Mouse (Mus musculus): ENCODE measurements around the gene Slc25a25. TPM values are rescaled to one million over a fixed set of nuclear protein-coding genes. Genes with fewer than 3 reads are reported as not detected.
A peak's percentile ranks its signal among the peaks of the same experiment; 100 is the strongest.

Gene Slc25a25
- total RNA-seq, 2 experiments from 2014 or later: 2.1 to 4.2 TPM

DNA sequence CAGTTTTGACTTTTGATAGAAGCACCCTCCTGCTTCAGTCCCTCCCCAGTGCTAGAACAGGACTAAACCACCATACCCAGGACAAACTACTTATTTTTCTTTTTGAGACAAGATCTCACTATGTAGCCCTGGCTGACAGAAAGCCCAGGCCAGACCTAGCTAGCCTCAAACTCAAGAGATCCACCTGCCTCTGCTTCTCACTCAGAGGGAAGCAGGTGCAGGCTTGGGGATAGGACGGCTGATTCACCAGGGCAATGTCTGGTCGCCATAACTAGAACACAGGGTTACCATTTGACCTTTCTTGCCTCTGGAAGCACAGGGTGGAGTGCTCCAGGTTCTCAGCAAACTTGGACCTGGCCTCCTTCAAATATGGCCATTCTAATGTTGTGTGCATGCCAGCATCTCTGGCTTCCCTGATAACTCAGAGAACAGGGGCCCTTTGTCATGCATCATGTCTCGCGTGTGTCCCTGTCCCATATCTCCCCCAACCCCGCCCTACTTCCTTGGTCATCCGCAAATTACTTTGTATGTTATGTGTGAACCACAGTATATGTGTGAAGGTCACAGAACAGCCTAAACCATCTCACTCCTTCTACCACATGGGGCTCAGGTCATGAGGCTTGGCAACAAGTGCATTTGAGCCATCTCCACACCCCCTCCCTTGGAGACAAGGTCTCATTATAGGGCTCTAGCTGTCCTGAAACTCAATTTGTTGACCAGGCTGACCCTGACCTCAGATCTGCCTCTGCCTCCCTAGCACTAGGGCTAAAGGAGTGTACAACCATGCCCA lies 38.3 kb downstream of the Slc25a25 start:
- no peak for ATAC-seq (replicated peaks; ENCODE audit: low FRiP score, poor library complexity, severe bottlenecking)

DNA sequence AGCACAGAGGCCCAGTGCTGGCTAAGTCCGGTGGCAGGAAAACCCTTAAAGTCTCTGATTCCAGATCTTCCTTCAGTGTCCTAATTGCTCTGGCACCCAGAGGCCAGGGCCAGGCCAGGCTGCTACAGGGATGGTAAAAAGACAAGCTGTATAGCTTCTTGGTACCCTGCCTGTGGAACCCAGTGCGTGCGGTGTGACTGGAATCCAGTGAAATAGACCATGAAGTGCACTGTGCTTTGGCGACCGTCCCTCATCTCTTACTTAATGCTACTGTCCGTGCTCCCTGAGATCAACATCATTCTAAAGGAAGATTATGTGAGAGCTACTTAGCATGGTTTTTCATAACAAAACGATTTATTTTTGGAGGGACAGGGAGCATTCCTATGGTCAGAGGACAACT lies 39.8 kb downstream of the Slc25a25 start:
- ATAC-seq (replicated peaks; ENCODE audit: low FRiP score, poor library complexity, severe bottlenecking): no peak

DNA sequence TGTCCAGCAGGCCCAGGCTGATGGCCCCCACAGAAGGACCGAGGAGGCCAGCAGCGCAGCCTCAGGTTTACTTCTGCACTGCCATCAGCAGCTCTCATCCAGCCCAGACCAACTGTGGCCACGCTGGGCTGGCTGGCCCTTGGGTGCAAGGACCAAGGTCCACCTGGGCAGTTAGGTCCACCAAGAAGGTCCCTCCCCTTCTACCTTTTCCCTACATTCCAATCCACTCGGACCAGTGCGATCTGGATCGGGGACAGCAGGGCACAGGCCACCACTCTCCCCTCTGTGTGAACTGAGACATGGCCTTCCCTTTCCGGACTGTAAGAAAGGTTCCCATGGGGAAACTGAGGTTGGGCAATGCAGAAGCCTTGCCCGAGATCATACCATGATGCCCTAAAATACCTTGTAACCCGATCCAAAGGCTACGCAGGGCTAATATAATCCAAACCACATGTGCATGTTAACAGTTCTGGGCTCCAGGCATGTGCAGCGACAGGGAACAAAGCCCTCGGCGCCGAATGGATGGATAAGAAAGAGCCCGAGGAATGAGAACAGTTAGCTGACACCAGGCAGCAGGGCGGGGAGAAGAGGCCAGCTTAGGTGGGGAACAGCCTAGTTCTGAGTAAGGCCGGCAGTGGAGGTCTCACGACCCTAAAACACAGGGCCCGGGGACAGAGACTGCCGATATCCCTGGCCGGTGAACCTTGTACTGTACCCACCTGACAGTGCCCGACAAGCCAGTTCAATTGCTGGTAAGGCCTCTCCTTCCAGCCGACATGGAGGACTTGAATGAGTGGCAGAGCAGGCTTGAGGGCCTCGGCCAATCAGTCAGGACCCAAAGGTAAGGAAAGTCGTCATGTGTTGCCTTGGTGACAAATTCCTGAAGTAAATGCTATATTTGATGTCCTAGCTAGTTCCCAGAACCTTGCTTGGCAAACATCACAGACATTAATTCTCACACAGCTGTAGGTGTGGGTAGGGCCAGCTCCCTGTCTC lies 42.5 kb downstream of the Slc25a25 start:
- no peak for ATAC-seq (replicated peaks; ENCODE audit: low FRiP score, poor library complexity, severe bottlenecking)

DNA sequence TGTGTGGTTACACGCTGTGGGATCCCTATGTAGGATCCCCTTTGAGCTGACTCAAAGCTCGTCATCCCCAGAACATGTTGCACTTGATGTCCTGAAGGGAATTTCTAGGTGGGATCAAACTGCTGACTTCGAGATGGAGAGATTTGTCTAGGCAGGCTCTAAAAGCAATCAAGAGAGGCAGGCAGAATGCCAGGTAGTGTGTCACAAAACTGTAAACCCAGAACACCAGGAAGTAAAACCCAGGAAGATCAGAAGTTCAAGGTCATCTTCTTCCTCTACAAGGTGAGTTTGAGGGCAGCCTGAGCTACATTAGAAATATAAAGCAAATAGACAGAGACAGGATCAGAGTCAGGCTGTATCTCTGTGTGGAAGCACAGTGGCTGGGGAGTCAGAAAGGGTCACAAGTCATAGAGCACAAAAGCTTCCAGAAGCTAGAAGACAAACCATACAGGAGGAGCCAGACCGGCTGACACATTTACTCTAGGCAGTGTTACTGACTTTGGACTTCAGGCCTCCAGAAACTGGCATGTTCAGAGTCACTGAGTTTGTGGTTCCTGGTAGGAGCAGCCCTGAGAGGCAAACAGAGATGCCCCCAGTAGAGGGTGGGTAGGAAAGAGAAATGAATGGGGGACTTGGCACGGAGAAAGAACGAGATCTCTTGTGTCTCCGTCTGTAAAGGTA lies 44.0 kb downstream of the Slc25a25 start:
- no peak for ATAC-seq (replicated peaks; ENCODE audit: low FRiP score, poor library complexity, severe bottlenecking)

DNA sequence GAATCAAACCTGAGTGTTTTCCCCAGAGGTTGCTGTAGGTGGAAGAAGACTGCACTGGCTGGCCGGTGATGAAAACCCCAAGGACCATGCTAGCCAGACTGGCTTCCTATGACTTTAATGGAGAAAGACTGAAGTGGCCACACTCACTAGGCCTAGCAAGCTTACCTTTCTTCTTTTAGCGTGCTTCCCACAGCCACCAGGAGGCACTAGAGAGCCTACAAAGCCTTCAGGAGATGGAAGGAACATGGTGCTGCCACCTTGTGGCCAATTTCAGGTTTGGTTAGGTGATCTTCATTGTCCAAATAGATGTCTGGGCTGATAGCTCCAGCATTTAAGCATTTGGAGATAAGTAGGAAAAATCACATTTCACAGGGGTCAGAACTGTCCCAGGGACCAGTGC lies 46.6 kb downstream of the Slc25a25 start:
- peak; percentile 87 for ATAC-seq (replicated peaks; ENCODE audit: low FRiP score, poor library complexity, severe bottlenecking)

DNA sequence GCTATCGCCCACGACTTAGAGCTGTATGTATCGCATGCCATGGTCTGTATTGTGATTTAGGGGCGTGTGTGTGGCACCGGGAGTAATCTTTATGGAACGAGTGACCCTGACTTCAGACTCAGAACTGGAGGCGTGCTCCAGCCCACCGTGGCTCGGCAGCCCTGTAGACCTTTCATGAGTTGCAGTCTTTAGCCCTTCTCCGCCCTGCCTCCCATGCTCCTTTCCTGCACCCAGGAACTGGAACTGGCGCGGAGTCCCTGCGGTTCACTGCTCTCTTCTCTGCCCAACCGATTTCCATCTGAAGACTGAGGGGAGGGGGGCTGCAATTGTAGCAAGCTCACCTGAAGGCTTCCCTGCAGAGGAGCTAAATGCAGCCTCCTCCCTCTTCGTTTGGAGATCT lies 54.5 kb downstream of the Slc25a25 start:
- no peak for ATAC-seq (replicated peaks; ENCODE audit: low FRiP score, poor library complexity, severe bottlenecking)

DNA sequence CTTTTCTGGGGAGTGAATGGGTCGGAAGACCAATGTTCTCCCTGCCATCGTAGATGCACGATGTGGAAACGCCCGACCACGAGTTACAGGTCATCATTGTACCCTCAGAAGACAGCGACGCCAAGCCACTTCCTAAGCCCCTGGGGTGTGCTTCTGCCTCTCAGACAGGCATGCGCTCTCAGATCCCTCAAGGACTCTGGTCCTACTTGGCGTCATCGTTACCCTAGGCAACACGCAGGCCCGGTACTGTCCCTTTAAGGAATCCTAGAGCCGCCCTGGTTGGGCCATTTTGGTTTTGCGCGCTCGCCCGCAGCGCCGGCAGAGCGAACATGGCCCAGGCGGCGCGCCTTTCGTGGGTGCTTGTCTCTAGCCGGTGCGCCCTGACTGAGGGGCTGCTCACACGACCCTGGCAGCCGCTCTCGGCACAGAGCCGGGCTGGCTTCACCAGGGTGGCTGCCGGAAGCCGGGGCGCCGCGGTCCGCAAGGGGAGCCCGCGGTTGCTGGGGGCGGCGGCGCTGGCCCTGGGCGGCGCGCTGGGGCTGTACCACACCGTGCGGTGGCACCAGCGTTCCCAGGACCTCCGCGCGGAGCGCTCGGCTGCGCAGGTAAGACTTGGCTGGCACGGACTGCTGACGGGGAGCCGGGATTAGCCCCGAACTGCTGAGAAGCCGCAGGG lies 55.2 kb downstream of the Slc25a25 start:
- peak; percentile 57 for ATAC-seq (replicated peaks; ENCODE audit: low FRiP score, poor library complexity, severe bottlenecking)

DNA sequence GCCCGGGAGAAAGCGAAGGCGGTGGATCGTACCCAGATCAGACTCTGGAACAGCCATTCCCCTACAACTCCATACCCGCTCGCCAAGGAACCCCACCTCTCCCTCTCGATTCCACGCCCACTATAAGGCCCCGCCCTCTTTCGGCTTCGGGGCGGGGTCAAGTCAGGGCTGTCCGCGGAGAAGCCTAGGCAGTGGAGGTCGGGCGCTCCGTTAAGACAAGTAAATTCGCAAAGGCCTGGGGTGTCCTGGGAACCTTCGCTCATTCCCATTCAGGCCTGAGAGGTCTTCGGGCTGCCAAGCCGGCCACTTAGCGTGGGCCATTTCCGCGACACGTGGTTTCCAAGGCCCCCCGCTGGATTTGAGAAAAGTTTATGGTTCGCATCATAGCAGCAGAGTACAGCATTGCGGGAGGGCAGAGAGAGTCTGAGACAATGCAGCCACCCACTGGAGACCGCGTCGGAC lies 55.7 kb downstream of the Slc25a25 start, which contains the start of gene Ptges2:
Ptges2 (plus strand) TSS at position 413 of the 462 bp plus-strand sequence.
- ATAC-seq (replicated peaks; ENCODE audit: low FRiP score, poor library complexity, severe bottlenecking): peak; percentile 90

DNA sequence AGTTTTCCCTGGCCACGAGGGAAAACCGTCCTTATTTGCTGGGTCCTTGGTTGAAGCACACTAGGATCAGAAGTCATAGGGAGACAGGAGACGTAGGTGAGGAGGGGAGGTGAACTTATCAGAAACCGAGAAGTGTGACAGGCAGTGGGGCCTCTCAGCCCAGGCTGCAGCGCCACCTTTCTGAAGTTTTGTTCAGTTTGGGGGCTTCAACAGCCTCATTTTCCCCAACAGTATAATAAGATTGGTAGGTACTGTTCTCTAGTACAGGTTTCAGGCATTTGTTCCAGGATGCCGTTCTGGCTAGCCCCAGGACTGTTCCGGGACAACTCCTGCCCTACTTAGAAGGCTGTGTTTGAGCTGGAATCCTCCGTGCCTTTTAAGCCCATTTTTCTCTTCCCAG lies 56.3 kb downstream of the Slc25a25 start:
- ATAC-seq (replicated peaks; ENCODE audit: low FRiP score, poor library complexity, severe bottlenecking): peak; percentile 12

DNA sequence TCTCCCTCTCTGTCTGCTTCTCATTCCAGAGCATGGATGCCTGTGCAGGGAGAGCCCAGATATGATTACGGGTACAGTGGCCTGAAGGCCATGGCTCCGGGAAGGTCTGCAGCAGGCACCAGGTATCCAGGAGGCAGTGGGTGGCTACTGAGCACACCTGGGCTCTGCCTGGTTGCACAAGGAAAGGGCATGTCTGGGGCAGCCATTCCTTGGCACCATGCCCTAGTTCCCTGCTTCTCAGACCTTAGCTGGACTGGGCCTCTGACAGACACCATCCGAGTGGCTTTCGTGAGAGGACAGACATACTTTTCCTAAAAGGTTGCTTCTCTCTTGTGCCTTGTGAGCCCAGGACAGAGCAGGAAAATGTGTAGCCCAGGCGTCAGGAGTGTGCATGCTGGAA lies 59.2 kb downstream of the Slc25a25 start:
- no peak for ATAC-seq (replicated peaks; ENCODE audit: low FRiP score, poor library complexity, severe bottlenecking)

DNA sequence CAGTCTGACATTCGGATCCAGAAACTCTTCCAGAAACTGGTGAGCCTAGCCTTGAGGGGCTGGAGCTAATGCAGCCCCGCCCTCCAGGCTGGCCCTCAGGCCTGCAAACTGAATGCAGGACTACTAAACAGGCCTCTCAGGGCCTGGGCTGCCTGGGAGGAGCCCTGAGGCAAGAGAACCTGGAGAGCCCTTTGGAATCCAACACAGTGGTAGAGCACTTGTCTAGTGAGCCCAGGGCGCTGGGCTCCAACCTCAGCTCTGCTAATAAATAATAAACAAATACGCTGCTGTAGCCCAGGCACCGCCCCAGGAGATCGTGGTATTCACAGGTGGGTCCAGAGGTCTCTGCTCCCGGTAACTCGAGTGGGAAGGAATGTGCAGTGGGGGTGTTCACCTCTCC lies 60.4 kb downstream of the Slc25a25 start:
- no peak for ATAC-seq (replicated peaks; ENCODE audit: low FRiP score, poor library complexity, severe bottlenecking)

DNA sequence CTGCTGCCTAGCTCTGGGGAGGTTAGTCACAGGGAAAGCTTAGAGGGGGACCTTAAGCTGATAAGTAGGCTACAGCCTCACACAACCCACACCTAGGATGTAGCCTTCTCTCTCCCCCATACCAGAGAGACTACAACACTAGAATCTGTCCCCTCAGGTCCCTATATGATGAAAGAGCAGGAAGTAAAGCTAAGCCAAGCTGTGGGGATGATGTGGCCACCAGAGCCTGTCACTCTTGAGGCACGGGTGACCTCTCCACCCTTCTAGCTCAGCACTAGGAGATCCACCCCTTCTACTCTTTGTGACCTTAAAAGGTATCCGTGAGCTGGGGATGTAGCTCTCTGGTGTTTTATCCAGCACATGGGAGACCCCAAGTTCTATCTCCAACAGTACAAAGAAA lies 62.1 kb downstream of the Slc25a25 start:
- no peak for ATAC-seq (replicated peaks; ENCODE audit: low FRiP score, poor library complexity, severe bottlenecking)

DNA sequence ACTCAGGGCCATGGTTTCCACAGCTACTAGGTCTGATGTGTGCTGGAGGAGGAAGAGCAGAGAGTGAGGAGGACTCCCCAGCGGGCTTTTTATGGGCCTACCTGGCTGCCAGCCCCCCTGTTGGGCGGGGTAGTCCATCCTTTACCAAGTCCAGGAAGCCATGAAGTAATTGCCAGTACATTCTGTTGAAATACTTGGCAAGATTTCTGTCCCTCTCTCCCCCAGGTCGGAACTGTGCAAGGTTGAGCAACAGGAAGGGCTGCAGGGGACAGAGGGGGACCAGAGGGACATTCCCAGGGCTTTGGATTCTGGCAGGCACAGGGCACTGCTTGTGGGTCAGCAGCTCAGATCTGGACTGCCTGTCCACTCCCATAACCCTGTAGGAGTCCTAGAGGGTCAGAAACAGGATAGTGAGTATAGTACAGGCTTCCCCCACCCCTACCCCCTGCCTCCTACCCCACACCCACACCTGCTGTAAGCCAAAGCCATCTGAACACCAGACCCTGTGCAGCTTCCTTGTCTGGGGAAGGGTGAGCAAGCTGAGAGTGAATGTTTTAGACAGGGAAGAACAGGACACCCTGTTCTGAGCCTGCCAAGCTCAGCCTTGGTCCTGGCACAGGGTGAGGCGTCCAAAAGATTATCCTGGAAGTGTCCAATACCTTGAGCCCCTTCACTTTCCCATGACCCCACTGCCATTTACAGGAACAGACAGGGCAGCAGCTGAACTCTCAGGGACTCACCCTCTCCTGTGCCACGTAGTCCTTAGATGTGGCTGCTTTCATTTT lies 63.3 kb downstream of the Slc25a25 start, which contains the start of gene Lcn2:
Lcn2 (minus strand) TSS at position 547 of the 785 bp plus-strand sequence.
- no peak for ATAC-seq (replicated peaks; ENCODE audit: low FRiP score, poor library complexity, severe bottlenecking)

DNA sequence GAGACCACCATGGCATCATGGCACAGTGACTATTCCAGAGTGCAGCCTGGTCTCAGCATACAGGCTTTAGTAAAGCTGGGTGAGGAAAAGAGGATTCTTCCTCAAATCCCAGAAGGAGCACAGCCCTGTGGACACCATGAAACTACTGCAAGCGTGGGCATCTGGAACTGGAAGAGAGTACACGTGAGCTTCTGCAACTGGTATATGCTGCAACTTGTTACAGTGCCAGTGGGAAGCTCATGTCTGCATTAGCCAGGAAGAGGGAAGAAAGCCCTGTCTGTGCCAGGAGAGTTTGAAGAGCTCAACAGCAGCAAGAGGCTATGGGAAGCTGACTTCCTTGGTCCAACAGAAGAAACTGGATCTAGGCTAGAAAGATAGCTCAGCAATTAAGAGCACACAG lies 68.6 kb downstream of the Slc25a25 start:
- no peak for ATAC-seq (replicated peaks; ENCODE audit: low FRiP score, poor library complexity, severe bottlenecking)

DNA sequence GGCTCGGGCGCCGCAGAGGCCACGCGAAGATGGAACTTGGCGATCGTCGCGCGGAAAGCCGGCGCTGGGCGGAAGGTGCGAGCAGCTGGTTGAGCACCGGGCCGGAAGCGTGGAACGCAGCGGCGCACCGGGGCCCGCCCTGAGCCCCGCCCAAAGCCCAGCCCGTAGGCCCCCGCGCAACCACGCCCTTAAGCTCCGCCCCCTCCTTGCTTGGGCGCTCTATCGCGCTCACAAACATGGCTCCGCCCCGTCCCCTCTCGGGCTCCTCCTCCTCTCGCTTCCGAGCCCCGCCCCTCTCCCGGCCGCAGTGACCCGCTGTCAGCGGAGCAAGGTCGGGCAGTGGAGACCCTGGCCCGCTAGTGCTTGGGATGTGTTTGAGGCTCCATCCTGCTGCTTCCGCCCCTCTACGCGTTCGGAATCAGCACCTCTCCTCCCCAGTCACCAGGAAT lies 69.4 kb downstream of the Slc25a25 start, which contains the start of gene 1110008P14Rik:
1110008P14Rik (minus strand) TSS at position 164 of the 449 bp plus-strand sequence.
- peak; percentile 85 for ATAC-seq (replicated peaks; ENCODE audit: low FRiP score, poor library complexity, severe bottlenecking)

DNA sequence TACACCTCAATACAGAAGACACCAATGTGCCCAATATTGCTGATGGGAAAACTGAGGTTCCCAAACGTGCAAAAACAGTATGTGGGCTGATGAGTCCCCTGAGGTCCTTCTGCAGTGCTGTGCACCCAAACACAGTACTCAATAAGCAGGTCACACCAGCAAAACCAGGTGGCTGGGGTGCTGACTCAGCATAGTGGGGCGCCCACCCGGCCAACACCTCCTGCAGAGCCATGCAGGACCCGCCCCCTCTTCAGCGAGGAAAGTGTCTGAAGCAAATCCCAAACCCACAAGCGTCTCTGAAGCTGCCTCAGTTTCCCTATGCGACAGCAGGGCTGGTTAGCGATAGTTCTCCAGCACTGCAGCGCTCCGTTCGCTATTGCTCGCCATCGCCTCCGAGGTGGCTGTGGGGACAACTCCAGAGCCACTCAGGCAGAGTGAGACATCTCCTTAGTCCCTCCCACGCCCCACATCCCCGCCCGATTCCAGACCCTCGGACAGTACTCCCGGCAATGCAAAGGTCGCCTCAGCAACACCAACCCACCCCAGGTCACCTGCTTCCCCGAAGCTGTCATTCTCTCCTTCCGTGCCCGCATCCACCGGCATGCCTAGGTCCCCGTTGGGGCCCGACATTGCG lies 70.0 kb downstream of the Slc25a25 start:
- peak; percentile 18 for ATAC-seq (replicated peaks; ENCODE audit: low FRiP score, poor library complexity, severe bottlenecking)

DNA sequence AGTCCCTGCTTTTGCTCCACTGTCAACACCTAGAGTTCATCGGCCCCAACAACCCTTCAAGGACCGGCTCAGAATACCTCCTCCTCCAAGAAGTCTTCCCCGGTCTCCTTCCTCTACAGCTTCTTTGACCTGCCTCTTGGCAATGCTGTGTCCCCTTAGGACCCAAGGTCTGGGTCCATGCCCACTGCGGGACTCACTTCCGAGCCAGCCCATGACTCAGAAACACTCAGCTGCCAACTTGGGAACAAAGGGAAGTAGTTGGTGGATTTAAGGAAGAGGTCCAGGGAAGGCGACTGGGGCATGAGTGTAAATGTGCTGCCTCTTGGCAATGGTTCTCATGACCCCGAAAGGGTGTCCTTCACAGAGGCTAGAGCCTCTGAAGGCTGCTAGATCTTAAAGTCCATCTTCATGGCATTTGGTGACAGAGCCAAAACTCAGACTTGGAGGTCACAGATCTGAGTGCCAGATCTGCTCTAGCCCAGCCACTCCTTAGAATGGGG lies 71.2 kb downstream of the Slc25a25 start:
- no peak for ATAC-seq (replicated peaks; ENCODE audit: low FRiP score, poor library complexity, severe bottlenecking)

DNA sequence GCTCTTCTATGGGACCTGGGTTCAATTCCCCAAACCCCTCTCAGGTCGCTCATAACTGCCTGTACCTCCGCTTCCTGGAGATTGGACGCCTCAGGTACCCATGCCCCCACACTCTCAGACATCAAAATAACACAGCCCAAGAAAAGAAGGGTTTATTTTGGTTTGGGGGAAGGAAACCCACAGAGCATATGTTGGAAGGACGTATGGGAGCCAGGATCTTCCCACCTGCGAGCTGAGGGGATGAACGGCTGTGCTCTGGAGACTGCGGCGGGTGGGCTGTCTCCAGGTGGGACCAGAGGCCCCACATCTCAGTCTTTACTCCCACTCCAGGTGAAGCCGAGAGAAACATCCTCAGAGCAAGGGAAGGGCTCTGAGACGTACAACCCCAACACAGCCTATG lies 74.3 kb downstream of the Slc25a25 start:
- ATAC-seq (replicated peaks; ENCODE audit: low FRiP score, poor library complexity, severe bottlenecking): no peak
